27 mouse cellular contexts compared by ENCODE assay signal in the genomic region with DNA sequence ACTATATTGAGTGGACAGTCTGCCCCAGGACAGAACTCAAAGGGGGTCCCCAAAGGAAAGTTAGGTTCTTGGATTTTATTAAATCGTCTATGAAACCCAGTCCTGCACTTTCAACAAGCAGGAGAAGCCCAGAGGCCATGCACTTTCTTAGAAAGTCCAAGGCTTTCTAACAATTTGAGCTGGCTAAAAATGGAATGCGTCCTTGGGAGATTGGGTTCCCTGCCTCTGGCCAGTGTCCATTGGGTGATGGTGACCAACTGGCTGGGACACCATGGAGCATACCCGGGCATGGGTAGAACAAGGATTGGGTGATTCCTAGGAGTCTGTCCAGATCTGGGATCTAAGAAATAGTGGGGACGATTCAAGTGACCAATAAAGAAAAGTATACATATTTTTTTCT. TPM values are rescaled to one million over a fixed set of nuclear protein-coding genes. Genes with fewer than 3 reads are reported as not detected.
DNase-seq lines count a peak whose midpoint lies in the region; ATAC-seq and TF ChIP-seq lines count a peak whose summit lies in the region.
"Had no signal": no experiment of that assay in that cellular context is flagged by ENCODE, and none has a peak within 500 bp of the region (broad histone marks: within the 10 kb centered on the region; RNA-seq: fewer than 3 reads in every experiment).

No protein-coding gene starts in this region.

- H3K36me3 ChIP-seq in midbrain, embryonic 11.5 days (ENCODE audit: control insufficient read depth, insufficient read depth, low read length): no peaks in the 10 kb centered on the region; the same call in 1 of the 2 replicates
- 0 out of 2 replicates have a peak, but pooled peaks cover 2% of the 10 kb centered on the region for H3K36me3 ChIP-seq in midbrain, postnatal 0 days (ENCODE audit: insufficient read depth, low read length)

- H3K27ac ChIP-seq in midbrain, embryonic 11.5 days (ENCODE audit: low read depth, low read length): no peak overlapping the region
- H3K27ac ChIP-seq in midbrain, postnatal 0 days (ENCODE audit: low read depth, low read length): no peak overlapping the region
- H3K27ac ChIP-seq: heart, adult 2 months; heart, embryonic 13.5 days; hindbrain, postnatal 0 days; intestine, embryonic 15.5 days; liver, embryonic 12.5 days; midbrain, embryonic 12.5 days; stomach, postnatal 0 days had no signal

- peaks cover 4% of the 10 kb centered on the region for H3K4me1 ChIP-seq in midbrain, embryonic 11.5 days (ENCODE audit: control insufficient read depth, insufficient read depth, low read length)
- H3K4me1 ChIP-seq in midbrain, postnatal 0 days (ENCODE audit: insufficient read depth, low read length): peaks cover 5% of the 10 kb centered on the region; the same call in 1 of the 2 replicates
- H3K4me1 ChIP-seq: intestine, embryonic 15.5 days; liver, embryonic 12.5 days had no signal

- H3K4me3 ChIP-seq in midbrain, embryonic 11.5 days (ENCODE audit: low read depth, low read length): no peak overlapping the region
- H3K4me3 ChIP-seq in midbrain, postnatal 0 days (ENCODE audit: low read depth, low read length): no peak overlapping the region
- H3K4me3 ChIP-seq: erythroblast, embryonic 14.5 days; heart, adult 2 months; heart, embryonic 13.5 days; intestine, embryonic 15.5 days; layer of hippocampus, adult 2 months; left cerebral cortex, adult 2 months; liver, embryonic 12.5 days; midbrain, embryonic 12.5 days had no signal

- H3K27me3 ChIP-seq in midbrain, embryonic 11.5 days (ENCODE audit: control insufficient read depth, insufficient read depth, low read length): no peaks in the 10 kb centered on the region
- no peaks in the 10 kb centered on the region for H3K27me3 ChIP-seq in midbrain, postnatal 0 days (ENCODE audit: insufficient read depth, low read length)
- H3K27me3 ChIP-seq: heart, embryonic 13.5 days; intestine, embryonic 15.5 days; liver, embryonic 12.5 days; midbrain, embryonic 12.5 days had no signal

- no peak overlapping the region for H3K4me2 ChIP-seq in midbrain, embryonic 11.5 days
- H3K4me2 ChIP-seq in midbrain, postnatal 0 days (ENCODE audit: low read depth, low read length, poor library complexity, severe bottlenecking): no peak overlapping the region
- H3K4me2 ChIP-seq: heart, embryonic 13.5 days; intestine, embryonic 15.5 days; liver, embryonic 12.5 days; midbrain, embryonic 12.5 days had no signal

- ATAC-seq in midbrain, embryonic 11.5 days (ENCODE audit: low FRiP score): no peak
- ATAC-seq in midbrain, postnatal 0 days (ENCODE audit: low FRiP score): no peak
- ATAC-seq: forebrain, postnatal 0 days; hindbrain, postnatal 0 days; intestine, embryonic 15.5 days; liver, embryonic 12.5 days; liver, postnatal 0 days had no signal

- WGBS in midbrain, embryonic 11.5 days: 86% methylated on average over 4 of the region's 4 CpGs
- WGBS in midbrain, postnatal 0 days: 89% methylated on average over 4 of the region's 4 CpGs

- peak; percentile 66 for DNase-seq in adrenal gland, adult 2 months
- no peak for DNase-seq in adrenal gland, postnatal 25 days
- DNase-seq in midbrain, embryonic 11.5 days (ENCODE audit: low spot score, missing footprints): peak; percentile 78
- DNase-seq in midbrain, postnatal 0 days (ENCODE audit: low spot score): no peak
- DNase-seq in gastrocnemius, postnatal 25 days: peak; percentile 56
- DNase-seq in frontal cortex, postnatal 36 days (ENCODE audit: low spot score in 2 of 2): no peak
- DNase-seq in ovary, adult 18-20 months (ENCODE audit: low spot score): no peak
- DNase-seq: cerebellum, adult 18-20 months; cerebellum, postnatal 10 days; forebrain, postnatal 0 days; kidney, adult 2 months; kidney, postnatal 36 days; liver, postnatal 0 days; lung, postnatal 36 days; right cerebral cortex, adult 18-20 months; thymus, adult 18-20 months; thymus, postnatal 25 days had no signal

- no peak overlapping the region for H3K9ac ChIP-seq in midbrain, embryonic 11.5 days (ENCODE audit: low read length)
- no peak overlapping the region for H3K9ac ChIP-seq in midbrain, postnatal 0 days (replicated peaks; ENCODE audit: low read length, poor library complexity, severe bottlenecking)
- H3K9ac ChIP-seq: forebrain, postnatal 0 days; heart, embryonic 13.5 days; intestine, embryonic 15.5 days; liver, embryonic 12.5 days; liver, postnatal 0 days; midbrain, embryonic 12.5 days had no signal

- no peak for TF ChIP-seq CTCF in midbrain, postnatal 0 days (IDR thresholded peaks at IDR 0.05)

- H3K9me3 ChIP-seq in midbrain, embryonic 11.5 days (ENCODE audit: control insufficient read depth, low read length): no peaks in the 10 kb centered on the region
- no peaks in the 10 kb centered on the region for H3K9me3 ChIP-seq in midbrain, postnatal 0 days (ENCODE audit: low read length)
- H3K9me3 ChIP-seq: heart, embryonic 13.5 days; intestine, embryonic 15.5 days; liver, embryonic 12.5 days had no signal

RNA-seq across cellular contexts. Expression of a gene that starts 47.7 kb away (rescaled TPM):
- total RNA-seq in adrenal gland, adult 2 months (2021): 10 to 100 TPM; 29.5 to 32.6 TPM
- 1.5 TPM in 2 replicates for polyA plus RNA-seq in adrenal gland, adult 2 months (2012; rRNA removed)
- total RNA-seq in adrenal gland, postnatal 25 days (2021): 27.0 and 38.1 TPM in 2 replicates
- polyA plus RNA-seq in midbrain, embryonic 11.5 days (2014; fragmentation: Nextera tagmentation; extraction: Ambion mirVana): 35.6 and 38.1 TPM in 2 replicates
- 54.3 and 55.6 TPM in 2 replicates for total RNA-seq in midbrain, postnatal 0 days (2014; rRNA removed)
- polyA plus RNA-seq in midbrain, postnatal 0 days (2015; fragmentation: Nextera tagmentation; extraction: Ambion mirVana): 34.9 and 36.2 TPM in 2 replicates
- total RNA-seq in gastrocnemius, postnatal 25 days (2021): 10 to 100 TPM; 11.8 to 14.1 TPM

Comparison
In these comparisons a context has a peak if more than half of its experiments do, and no peak if none do; other contexts are left out.
1. DNase-seq: peak in adrenal gland, adult 2 months (single experiment), midbrain, embryonic 11.5 days (single experiment) and gastrocnemius, postnatal 25 days (single experiment); none in adrenal gland, postnatal 25 days (single experiment), midbrain, postnatal 0 days (single experiment), frontal cortex, postnatal 36 days (0 of 2) and ovary, adult 18-20 months (single experiment).